Mouse (Mus musculus): ENCODE measurements around the gene Agxt2.

The Agxt2 gene

DNA sequence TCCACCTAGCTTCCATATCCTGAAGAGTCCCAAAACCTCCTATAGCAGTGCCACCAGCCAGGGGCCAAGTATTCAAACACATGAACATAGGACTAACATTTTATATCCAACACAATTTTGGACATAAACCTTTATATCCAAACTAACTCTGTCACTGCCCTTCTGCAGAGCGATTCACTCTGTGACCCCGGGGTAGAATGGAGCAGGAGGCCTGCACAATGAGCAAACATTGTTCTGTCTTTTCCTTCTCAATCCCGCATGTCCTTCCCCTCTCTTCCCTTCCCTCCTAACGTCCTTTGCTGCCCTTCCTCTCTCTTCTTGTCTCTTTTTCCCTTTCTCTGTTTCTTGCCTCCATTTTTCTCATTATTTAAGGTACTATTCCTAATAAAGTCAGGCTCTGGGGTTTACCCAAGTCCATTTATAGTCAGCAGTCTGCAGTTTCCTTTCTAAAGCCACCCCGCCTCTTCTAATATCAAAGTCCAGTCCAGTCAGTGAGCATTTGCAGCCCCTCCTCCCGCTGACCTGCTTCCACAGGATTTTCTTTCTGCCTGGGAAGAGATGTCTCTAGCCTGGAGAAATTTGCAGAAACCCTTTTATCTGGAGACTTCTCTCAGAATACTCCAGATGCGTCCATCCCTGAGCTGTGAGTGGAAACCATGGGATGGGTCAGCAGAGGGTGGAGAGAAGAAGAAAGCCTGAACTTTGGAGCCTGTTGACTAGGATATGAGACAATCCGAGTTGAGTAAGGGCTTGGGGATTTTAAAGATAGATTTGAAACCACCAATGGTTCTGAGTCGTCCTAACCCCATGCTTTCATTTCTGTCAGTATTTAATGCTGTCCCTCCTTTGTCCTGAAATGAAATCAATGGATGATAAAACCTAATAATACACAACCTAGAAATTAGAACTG is at the start of gene Agxt2:
TSS of gene Agxt2 (plus strand) at position 494 of the 910 bp plus-strand sequence.
- DNase-seq (ENCODE audit: low read depth, low spot score) = no peak

DNA sequence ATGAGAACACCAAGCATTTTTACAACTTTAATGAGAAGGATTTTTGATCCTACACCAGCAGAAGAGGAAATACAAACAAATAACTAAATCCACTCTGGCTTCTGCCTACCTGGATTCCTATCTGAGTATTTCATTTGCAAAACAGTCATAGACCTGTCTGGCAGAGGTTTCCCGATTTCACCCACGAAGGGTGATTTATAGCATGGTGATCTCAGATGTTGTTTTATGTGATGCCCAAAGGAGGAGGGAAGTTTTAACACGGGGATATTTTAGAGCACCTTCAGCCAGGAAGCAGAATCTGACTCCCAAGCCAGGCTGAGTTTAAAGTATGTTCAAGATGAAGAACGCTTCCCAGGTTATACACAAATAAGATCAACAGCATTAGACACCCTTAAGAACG is 46.5 kb upstream of the Agxt2 start:
- no peak for DNase-seq (ENCODE audit: low read depth, low spot score)

DNA sequence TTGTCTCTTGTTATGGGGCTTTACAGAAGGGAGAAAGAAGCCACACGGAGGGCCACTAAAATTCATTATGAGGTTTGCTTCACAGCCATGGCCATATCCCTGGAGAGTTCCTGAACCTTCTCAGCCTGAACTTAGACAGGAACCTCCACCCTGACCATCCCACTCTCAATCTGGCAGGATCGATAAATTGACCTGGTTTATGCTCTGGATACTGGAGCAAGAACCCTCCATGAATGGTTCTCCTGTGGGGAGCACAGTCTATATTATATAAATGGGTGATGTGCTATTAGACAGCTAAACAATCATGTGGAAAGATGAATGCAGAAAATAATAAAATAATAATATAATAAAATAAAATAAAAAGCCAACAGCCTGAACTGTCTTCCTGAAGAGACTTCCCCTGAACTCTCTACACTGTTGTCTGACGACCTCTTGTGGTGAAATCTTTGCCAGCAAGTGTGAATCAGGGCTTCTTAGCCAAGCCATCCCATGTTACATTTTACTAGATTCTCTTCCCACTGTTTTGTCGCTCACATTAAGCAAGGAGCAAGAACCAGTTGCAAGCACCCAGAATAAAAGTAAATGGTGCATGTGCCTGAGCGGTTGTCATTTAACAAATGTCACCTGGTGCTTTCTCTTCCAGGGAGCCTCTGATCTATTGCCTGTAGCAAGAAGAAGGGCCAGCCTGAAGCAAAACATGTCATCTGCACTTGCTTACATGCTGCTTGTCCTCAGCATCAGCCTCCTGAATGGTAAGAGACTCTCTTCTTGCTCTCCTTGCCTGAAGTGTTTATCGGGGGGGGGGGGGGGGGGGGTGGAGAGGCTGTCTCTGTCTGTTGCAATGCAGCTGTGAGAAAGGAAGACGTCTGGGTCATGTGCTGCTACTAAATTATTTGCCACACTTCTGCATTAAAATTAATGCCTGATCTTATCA is 44.5 kb upstream of the Agxt2 start:
- peak; percentile 66 for DNase-seq (ENCODE audit: low read depth, low spot score)

DNA sequence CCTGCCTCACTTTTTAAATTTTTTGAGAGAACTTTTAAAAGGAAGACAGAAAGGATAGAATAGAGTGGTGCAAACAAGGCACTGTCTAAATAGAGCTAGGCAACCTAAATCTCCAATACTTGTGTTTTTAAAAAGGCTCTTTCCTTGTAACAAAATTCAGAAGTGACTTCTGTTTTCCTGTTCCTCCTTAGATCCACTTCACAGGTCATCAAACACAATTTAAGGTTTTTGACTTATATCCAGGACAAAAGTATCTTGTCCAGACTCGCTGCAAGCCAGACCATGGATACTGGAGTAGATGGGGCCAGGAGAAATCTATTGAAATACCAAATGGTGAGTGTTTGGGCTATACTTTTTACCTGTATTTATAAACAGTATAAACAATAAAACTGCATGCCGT is 33.3 kb upstream of the Agxt2 start, which contains the start of gene Gm21973:
TSS of gene Gm21973 (plus strand) at position 301 of the 400 bp plus-strand sequence.
- DNase-seq (ENCODE audit: low read depth, low spot score) = no peak

DNA sequence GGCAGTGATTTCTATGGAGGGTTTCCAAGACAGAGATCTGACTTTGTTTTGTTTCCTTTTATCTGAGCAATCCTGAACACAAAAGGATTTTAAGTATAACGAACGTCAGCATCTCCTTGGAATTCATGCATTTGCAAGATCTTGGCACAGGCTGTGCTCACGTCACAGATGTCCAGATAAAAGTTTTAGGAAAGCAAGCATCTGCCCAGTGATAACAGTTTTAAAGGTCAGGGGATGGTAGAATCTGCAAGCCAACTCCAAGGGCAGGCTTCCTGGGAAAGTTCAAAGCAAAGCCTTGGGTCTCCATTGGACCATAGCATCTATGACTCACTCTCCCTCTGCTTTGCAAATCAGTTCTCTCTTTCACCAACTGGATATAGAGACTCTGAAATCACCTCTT is 27.7 kb upstream of the Agxt2 start:
- no peak for DNase-seq (ENCODE audit: low read depth, low spot score)

DNA sequence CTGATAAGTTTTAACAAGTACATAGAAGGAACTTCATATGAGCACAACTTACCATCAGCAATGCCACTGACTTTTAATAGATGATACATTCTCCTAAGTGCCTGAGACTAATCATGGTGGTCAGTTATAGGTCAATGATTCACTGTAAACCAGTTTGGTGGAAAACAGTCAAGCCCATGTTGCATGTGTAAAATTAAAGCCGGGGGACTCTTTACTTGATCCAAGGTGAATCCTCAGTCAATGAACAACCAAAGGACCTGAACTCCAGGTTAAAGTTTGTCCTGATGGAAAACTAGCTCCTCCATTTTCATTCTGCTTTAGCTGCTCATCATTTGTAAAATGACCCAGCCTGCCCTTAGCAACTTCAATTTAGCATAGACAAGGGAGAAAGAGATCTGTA is 25.8 kb upstream of the Agxt2 start:
- DNase-seq (ENCODE audit: low read depth, low spot score) = no peak

DNA sequence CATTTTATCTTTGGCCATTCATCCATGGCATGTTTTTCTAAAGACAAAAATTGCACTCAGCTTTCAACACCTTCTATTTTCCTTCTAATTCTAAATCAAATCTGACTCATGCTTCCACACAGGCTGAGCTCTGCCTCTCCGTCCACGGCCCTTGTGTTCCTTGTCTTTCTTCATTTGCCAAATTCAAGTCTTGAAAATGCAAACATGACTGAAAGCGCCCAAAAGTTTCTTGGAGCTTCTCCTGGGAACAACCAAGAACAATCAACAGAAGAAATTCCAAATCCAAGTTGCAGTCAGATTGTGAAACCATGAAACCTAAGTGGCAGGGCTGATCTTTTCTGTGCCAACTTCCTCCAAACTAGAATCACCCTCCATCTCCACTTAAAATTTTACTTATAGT is 19.7 kb upstream of the Agxt2 start:
- no peak for DNase-seq (ENCODE audit: low read depth, low spot score)

DNA sequence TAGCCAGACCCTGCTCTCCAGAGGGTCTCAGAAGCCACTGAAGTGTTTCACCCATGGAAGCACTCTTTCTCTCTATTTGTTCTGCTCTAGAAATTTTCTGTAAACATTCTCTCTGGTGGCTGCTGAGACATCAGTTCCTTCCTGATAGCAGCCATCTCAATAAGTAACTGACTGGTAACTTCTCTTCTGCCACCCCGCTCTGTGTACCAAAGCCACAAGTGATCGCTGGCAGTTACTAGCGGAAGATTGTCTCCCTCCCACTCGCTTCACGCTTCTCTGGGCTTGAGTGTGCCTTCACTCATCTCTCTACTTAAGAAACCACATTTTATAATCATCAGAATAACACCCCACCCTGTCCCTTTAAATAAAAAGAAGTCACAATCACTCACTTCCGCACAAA is 11.3 kb upstream of the Agxt2 start:
- DNase-seq (ENCODE audit: low read depth, low spot score) = no peak

DNA sequence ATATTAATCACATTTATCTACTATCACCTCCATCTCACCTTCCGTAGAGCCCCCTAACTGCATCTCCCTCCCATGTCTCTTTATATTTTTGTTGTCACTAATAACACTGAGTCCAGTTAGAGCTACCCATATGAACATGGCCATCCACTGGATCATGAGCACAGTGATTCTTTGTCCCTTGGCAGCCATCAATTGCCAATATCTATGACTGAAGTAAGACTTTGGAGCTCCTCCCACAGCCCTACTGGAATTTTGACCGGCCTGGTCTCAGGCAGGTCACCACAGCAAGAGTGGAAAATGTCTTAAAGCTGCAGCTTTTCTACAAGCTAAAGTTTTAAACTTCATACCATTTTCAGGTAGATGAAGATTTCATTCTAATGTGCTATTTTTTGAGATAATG is 8.0 kb downstream of the Agxt2 start:
- no peak for DNase-seq (ENCODE audit: low read depth, low spot score)

DNA sequence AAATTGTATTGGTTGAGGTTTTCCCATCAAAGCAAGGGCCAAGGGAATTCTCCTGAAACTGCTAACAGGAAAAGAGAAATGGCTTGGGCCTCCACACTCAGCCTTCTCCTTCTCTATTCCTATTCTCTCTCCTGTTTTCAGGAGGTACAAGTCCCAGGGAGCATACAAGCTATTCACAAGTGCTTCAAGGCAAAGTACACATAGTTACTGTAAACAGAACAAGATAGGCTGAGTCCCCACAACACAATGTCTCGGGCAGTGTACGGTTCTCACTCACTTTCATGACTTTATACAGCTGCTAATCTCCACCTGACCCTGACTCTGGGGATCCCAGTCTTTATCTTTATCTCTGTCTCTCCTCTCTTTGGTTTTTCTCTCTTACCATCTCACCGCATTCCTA is 17.1 kb downstream of the Agxt2 start:
- no peak for DNase-seq (ENCODE audit: low read depth, low spot score)

DNA sequence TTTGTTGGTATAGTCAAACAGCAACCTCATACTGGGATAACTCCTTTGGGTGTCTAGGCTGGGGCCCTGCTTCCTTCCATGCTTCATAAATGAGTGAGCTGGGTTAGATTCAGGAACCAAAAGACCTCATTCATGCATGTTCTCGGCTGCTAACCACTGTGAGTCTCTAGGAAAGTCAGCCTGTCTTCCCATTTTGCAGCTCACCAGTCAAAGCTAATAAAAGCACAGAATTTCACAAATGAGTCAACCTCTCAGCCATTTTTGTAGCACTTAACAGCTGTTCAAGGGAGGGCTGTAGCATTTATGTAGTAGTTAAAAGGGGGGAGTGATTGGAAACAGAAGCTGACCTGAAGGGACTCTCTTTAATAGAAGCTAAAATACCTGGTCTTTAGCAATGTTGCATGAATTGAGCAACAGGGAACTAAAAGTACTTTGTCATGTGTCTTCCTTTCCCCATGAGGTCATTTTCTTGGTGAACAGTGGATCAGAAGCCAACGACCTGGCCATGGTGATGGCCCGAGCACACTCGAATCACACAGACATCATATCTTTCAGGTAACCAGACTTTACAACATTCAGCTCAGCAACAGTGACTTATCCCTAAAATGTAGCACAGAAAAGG is 20.1 kb downstream of the Agxt2 start:
- no peak for DNase-seq (ENCODE audit: low read depth, low spot score)

DNA sequence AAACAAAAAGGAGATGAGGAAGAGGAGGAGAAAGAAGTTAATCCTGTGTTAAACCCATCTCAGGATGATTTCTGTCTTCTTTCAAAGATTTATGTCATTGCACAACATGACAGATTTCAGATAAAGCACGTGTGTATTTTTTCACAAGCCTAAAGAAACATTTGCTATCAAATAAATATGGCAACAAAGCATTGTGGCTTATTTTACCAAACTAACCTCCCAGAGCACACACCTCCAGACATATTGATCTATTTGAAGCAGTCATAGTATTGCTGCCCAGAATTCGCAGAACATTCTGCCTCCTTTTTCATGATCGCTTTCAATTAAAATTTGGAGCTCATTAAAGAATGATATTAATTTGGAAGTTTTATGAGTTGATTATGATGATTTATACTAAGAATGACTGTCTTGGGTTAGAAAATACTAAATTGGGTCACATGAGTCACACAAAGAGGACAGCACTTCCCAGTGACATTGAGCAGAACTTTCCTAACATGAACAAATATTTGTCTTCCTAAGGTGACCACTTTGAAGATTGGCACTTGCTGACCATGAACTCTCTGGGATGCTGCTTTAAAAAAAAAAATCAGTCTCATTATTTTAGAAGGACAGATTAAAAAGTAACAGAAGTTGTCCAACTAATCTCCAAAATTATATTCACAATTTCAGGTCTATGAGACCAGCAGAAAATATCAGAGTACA is 21.6 kb downstream of the Agxt2 start:
- DNase-seq (ENCODE audit: low read depth, low spot score) = no peak

DNA sequence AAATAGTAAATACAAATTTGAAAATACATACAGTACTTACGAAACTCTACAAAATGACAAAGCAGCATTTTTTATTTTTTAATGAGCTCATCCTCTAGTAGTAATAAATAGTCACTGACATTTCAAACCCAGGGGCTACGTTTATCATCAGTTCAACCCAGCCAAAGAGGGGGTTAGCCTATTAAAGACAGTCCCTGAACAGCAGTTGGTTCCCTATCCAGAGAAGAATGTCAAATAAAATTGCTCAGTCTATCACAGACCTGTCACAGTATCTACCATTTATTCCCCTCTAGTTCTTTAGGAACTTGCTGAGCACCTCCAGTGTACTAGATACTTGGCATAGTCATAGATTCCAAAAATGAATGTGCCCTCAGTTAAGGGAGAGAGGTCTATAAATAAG is 28.9 kb downstream of the Agxt2 start:
- no peak for DNase-seq (ENCODE audit: low read depth, low spot score)

DNA sequence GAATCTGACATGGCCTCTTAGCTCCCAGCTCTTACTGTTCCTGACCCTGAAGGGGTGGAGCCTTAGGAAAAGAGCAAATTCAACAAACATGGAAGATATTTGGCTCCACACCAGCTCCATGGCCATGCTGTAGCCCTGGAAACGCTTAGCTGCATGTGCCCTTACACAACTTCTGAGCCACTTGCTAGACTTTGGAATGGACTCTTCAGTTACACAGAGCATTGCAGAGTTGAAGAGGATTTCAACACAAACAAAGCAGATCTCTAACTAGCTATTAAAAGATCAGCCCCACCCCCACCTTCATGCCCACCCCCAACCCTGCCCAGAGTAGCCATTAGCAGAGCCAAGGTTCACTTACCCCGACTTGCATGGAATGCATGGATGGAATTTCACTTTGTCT is 41.5 kb downstream of the Agxt2 start:
- DNase-seq (ENCODE audit: low read depth, low spot score) = no peak

DNA sequence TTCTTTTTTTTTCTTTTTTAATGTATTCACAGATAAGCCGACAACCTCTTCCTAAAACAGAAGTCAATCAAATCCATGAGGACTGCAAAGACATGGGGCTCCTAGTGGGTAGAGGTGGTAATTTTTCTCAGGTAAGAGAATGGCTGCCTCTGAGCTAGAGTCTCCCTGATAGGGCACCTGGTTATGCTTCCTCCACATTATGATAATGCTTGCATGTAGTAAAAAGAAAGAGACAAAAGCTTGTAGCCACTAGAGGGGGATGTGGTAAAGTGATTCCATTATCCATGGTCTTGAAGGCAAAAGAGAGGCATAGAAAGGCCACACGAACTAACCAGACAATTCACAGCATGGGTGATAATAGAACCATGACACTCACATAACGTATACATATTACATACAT is 42.1 kb downstream of the Agxt2 start:
- DNase-seq (ENCODE audit: low read depth, low spot score) = peak; percentile 7

DNA sequence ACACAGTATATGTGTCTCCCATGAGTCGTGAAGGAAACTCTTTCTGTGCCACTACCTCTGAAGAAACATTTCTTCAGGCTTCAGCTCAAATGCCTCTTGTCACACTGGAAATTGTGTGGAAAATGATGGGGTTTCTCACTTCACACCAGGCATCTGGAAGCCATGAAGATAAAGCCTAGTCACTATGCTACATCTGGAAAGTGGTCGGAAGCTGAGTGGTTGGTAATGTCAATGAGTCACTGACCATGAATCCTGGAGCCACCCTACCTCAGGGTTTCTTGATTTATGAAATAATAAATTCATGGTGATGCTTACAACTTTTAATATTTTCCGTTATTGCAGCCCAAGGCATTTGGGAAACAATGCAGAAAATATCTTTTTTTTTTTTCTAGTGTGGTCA is 51.5 kb downstream of the Agxt2 start:
- DNase-seq (ENCODE audit: low read depth, low spot score) = no peak

DNA sequence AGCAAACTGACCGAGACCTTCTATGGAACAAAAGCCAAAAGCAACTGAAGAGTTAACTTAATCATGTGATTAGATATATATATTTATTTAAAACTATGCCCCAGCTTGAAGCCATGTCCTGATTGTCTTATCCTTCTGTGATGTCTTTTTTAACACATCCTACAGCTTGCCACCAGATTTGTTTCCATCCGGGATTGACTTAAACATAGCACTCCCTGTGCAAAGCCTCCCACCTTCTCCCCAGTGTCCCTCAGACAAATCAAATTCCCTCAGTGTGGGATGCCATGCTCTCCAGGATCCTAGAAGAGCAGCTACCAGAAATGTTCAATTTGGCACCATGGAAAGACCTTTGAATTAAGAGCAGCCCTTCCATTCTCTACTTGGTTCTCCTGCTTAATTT is 52.5 kb downstream of the Agxt2 start:
- no peak for DNase-seq (ENCODE audit: low read depth, low spot score)

DNA sequence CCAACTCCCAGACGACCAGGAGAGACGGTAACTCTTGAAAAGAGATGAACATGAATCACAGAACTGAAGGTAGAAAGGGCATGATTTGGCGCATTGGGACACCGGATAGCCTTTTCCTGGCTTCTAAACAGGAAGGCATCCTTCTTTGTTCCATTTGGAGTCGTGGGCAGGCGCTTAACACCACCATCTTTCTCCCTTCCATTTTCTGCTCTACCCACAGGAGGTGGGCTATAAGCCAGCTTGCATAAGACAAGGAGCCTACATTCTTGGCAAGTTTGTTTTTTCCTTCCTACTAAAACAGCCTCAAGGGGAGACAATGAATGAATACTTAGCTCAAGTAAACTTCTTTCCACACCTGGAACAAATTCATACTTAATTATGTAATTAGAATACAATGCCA is 55.3 kb downstream of the Agxt2 start:
- DNase-seq (ENCODE audit: low read depth, low spot score) = no peak

DNA sequence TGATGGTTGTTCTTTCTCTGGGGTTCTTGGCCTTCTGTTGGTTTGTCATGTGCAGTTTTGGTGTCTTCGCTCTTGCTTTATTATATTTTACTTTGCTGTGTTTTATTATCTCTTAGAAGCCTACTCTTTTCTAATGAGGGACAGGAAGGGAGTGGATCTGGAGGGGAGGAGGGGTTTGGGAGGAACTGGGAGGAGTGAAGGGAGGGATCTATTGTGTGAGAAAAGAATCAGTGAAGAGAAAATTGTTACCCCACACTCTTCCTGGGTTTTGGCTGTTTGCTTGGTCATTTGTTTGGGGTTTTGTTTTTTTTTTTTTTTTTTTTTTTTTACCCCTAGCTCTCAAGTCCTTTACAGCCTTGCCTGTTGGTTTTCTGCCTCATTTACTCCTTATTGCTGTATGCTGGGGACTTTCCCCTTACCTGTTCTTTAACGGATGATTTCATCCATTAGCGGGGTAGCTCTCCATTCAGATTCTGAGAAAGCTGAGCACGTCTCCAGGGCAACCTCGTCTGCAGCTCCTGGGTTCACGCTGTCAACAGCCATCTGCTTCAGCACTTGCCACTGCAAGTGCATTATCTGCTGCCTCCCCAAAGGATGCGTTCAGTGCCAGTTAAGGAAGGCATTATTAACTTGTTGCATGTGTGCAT is 62.9 kb downstream of the Agxt2 start:
- no peak for DNase-seq (ENCODE audit: low read depth, low spot score)

DNA sequence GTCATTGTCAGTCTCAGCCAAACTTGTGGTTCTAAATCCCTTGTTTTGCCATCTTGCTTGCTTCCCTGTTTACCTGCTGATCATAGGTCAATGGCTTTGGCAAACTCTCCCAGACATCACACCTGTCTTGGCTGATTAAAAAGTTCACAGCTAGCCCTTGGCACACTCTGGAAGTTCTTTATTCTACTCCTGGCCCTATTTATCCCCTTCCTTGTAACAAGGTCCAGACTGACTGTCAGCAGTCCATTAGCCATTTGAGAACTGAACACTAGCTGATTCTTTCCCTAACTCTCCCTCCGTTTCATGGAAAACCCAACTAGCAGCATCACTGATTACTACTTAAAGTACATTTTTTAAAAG is 63.4 kb downstream of the Agxt2 start:
- DNase-seq (ENCODE audit: low read depth, low spot score) = no peak

DNA sequence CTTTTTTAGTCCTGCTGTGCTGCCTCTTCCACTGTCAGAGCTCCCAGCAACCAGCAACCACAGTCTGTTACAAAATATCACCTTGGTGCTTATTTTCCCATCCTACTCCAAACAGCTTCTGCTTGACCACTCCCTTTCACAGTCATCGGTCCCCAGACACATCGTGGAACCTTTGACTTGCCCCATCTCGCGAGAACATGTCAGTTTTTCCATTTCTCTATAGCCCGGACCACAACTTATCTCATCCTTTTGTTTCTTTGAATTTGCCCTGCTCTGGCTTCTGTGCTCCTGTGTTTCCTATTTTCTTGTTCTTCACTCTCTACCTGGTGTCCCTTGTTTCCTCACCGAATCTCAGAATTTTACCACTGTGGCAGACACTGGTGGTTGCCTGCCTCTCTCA is 67.8 kb downstream of the Agxt2 start:
- no peak for DNase-seq (ENCODE audit: low read depth, low spot score)
